Mouse (Mus musculus) right cerebral cortex, postnatal 14 days (tissue): ENCODE measurements around the gene Foxf1.

ENCODE experiments used
- DNase-seq: peaks from one replicate; pipeline ENCODE4 v3.0.0; 2022

Gene Foxf1

GRCm38 (mm10) chr8:121132961-121133513 lies 48.9 kb downstream of the Foxf1 start:
- DNase-seq: no peak

GRCm38 (mm10) chr8:121134102-121134501 lies 49.9 kb downstream of the Foxf1 start:
- DNase-seq: no peak

- no peak for DNase-seq
These were observed 50.3 kb downstream of the Foxf1 start for GRCm38 (mm10) chr8:121134512-121134911.

- DNase-seq: no peak
These were observed 52.7 kb downstream of the Foxf1 start for GRCm38 (mm10) chr8:121136856-121137255.
